Mouse (Mus musculus): ENCODE measurements around the gene Prok2. TPM values are rescaled to one million over a fixed set of nuclear protein-coding genes. Genes with fewer than 3 reads are reported as not detected.

The Prok2 gene
- polyA plus RNA-seq, 1 experiment from 2014 or later, result not detected

DNA sequence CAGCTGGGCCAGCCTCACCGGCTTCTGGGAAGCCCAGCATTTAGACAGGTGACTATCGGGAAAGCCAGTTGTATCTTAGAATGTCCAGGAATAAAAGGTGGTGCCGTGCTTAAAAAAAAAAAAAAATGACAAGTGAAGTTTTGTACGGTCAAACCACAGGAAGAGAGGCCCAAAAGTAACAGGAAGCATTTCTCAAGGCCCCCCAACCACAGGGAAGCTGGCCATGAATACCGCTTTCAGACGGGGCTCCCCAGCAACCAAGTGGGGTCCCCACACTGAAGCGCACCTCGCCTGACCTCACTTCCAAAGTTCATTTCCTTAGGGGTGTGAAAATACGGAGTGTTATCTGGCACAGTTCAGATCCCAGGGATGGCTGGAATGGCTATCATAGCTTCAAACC lies 5.2 kb downstream of the Prok2 start:
- H3K36me3 ChIP-seq (ENCODE audit: control insufficient read depth, insufficient read depth, low read length), result no peaks in the 10 kb centered on the region
- peaks cover 20% of the 10 kb centered on the region for H3K27me3 ChIP-seq (ENCODE audit: control insufficient read depth, insufficient read depth, low read length)
- no peaks in the 10 kb centered on the region for H3K9me3 ChIP-seq (ENCODE audit: control insufficient read depth, low read length)
- ATAC-seq (ENCODE audit: insufficient number of reproducible peaks, insufficient read depth, low FRiP score, low read depth), result no peak
- 70% methylated on average over 9 of the region's 9 CpGs for WGBS
- peaks cover 0 to 5% of the 10 kb centered on the region in 2 experiments; a peak in 2 of 4 replicates for H3K4me1 ChIP-seq (ENCODE audit: control insufficient read depth in 2 of 2, insufficient read depth in 2 of 2, low read length in 2 of 2)
- H3K9ac ChIP-seq (ENCODE audit: low read length), result no peak overlapping the region
- H3K27ac ChIP-seq (replicated peaks in 1 of 2; ENCODE audit: control insufficient read depth in 1 of 2, insufficient read depth in 1 of 2, low read depth in 2 of 2, low read length in 2 of 2), result no peak overlapping the region
- H3K4me3 ChIP-seq (ENCODE audit: control insufficient read depth in 1 of 2, insufficient read depth in 1 of 2, low read depth in 1 of 2, low read length in 2 of 2), result no peak overlapping the region
- H3K4me2 ChIP-seq (ENCODE audit: low read length), result no peak overlapping the region

DNA sequence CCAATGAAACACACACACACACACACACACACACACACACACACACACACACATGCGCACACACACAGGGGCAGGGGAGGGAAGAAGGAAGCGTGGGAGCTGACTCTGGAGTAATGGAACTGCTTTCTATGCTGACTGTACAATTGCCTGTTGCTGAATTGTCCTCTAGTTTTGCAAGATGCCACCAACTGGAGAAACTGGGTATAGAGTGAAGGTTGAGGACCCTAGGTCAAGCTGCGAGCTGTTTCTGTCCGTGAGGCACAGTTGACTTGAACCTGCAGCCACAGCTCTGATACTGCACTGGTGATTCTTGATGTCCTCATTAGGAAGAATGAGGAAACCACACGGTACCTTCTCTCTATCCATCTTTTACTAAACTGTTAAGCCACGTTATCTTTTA lies 10.3 kb downstream of the Prok2 start:
- WGBS, result 63% methylated on average over 6 of the region's 6 CpGs

DNA sequence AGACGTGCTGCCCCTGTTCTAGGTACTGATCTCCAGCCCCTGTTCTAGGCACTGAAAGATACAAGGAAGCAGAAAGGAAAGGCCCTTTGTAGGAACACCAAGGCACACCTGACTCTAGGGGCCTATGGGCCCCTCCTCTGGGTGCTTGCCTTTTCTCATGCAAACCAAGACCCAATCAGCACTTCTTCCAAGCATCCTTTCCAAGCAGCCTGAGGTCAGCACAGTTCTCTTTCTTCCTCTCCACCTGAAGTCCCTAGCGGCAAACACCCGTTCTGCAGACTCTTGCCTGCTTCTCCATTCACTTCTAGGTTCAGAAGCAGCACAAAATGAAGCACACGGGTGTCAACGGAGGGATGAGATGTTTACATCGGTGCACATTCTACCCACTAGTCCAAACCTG lies 11.0 kb downstream of the Prok2 start:
- Histone ChIP-seq H3K4me2 (ENCODE audit: low read length) (no peak overlapping the region), H3K4me1 (ENCODE audit: control insufficient read depth in 2 of 2, insufficient read depth in 2 of 2, low read length in 2 of 2) (no peaks in the 10 kb centered on the region), H3K9me3 (ENCODE audit: control insufficient read depth, low read length) (no peaks in the 10 kb centered on the region), H3K36me3 (ENCODE audit: control insufficient read depth, insufficient read depth, low read length) (no peaks in the 10 kb centered on the region), H3K27ac (replicated peaks in 1 of 2; ENCODE audit: control insufficient read depth in 1 of 2, insufficient read depth in 1 of 2, low read depth in 2 of 2, low read length in 2 of 2) (no peak overlapping the region), H3K27me3 (ENCODE audit: control insufficient read depth, insufficient read depth, low read length) (peaks cover 5% of the 10 kb centered on the region; the same call in 1 of the 2 replicates), H3K4me3 (ENCODE audit: control insufficient read depth in 1 of 2, insufficient read depth in 1 of 2, low read depth in 1 of 2, low read length in 2 of 2) (no peak overlapping the region), H3K9ac (ENCODE audit: low read length) (no peak overlapping the region)
- WGBS, result 49% methylated on average over 6 of the region's 6 CpGs
- ATAC-seq (ENCODE audit: insufficient number of reproducible peaks, insufficient read depth, low FRiP score, low read depth), result no peak

More for the DNA sequence above, 10.3 kb downstream of the Prok2 start:
- Histone ChIP-seq H3K27ac (replicated peaks in 1 of 2; ENCODE audit: control insufficient read depth in 1 of 2, insufficient read depth in 1 of 2, low read depth in 2 of 2, low read length in 2 of 2) (no peak overlapping the region), H3K4me3 (ENCODE audit: control insufficient read depth in 1 of 2, insufficient read depth in 1 of 2, low read depth in 1 of 2, low read length in 2 of 2) (no peak overlapping the region), H3K27me3 (ENCODE audit: control insufficient read depth, insufficient read depth, low read length) (peaks cover 5% of the 10 kb centered on the region; the same call in 1 of the 2 replicates), H3K4me1 (ENCODE audit: control insufficient read depth in 2 of 2, insufficient read depth in 2 of 2, low read length in 2 of 2) (no peaks in the 10 kb centered on the region), H3K4me2 (ENCODE audit: low read length) (no peak overlapping the region), H3K9ac (ENCODE audit: low read length) (no peak overlapping the region), H3K36me3 (ENCODE audit: control insufficient read depth, insufficient read depth, low read length) (no peaks in the 10 kb centered on the region), H3K9me3 (ENCODE audit: control insufficient read depth, low read length) (no peaks in the 10 kb centered on the region)
- ATAC-seq (ENCODE audit: insufficient number of reproducible peaks, insufficient read depth, low FRiP score, low read depth), result no peak

DNA sequence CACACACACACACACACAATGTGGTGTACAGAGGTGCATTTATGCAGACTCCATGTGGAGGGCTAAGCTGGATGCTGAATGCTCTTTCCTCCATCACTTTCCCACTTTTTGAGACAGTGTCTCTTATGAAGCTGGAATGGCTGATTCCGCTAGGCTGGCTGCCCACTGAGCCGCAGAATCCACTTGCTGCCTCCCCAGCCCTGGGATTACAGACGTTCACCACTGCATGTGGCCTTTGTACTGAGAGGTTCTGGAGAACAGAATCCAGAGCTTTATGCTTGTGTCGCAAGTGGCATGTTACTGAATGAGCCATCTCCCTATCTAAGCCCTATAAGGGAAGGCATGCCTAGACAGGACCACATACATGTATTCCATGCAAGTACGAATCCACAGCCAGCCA lies 12.9 kb downstream of the Prok2 start:
- Histone ChIP-seq H3K4me1 (ENCODE audit: control insufficient read depth in 2 of 2, insufficient read depth in 2 of 2, low read length in 2 of 2) (no peaks in the 10 kb centered on the region), H3K4me3 (ENCODE audit: control insufficient read depth in 1 of 2, insufficient read depth in 1 of 2, low read depth in 1 of 2, low read length in 2 of 2) (no peak overlapping the region), H3K27ac (replicated peaks in 1 of 2; ENCODE audit: control insufficient read depth in 1 of 2, insufficient read depth in 1 of 2, low read depth in 2 of 2, low read length in 2 of 2) (no peak overlapping the region), H3K9ac (ENCODE audit: low read length) (no peak overlapping the region), H3K9me3 (ENCODE audit: control insufficient read depth, low read length) (no peaks in the 10 kb centered on the region), H3K36me3 (ENCODE audit: control insufficient read depth, insufficient read depth, low read length) (no peaks in the 10 kb centered on the region), H3K27me3 (ENCODE audit: control insufficient read depth, insufficient read depth, low read length) (peaks cover 11% of the 10 kb centered on the region), H3K4me2 (ENCODE audit: low read length) (no peak overlapping the region)
- no peak for ATAC-seq (ENCODE audit: insufficient number of reproducible peaks, insufficient read depth, low FRiP score, low read depth)
- WGBS, result 82% methylated on average over 5 of the region's 5 CpGs

- no peak overlapping the region for H3K4me3 ChIP-seq (ENCODE audit: control insufficient read depth in 1 of 2, insufficient read depth in 1 of 2, low read depth in 1 of 2, low read length in 2 of 2)
These were observed 14.6 kb downstream of the Prok2 start for GRCm38 (mm10) chr6:99711576-99712101.

GRCm38 (mm10) chr6:99700484-99700883 lies 25.7 kb downstream of the Prok2 start:
- no peak overlapping the region for H3K9ac ChIP-seq (ENCODE audit: low read length)
- H3K4me1 ChIP-seq (ENCODE audit: control insufficient read depth in 2 of 2, insufficient read depth in 2 of 2, low read length in 2 of 2), result no peaks in the 10 kb centered on the region
- H3K27ac ChIP-seq (replicated peaks in 1 of 2; ENCODE audit: control insufficient read depth in 1 of 2, insufficient read depth in 1 of 2, low read depth in 2 of 2, low read length in 2 of 2), result no peak overlapping the region
- H3K27me3 ChIP-seq (ENCODE audit: control insufficient read depth, insufficient read depth, low read length), result peaks cover 26% of the 10 kb centered on the region
- H3K9me3 ChIP-seq (ENCODE audit: control insufficient read depth, low read length), result no peaks in the 10 kb centered on the region
- no peaks in the 10 kb centered on the region for H3K36me3 ChIP-seq (ENCODE audit: control insufficient read depth, insufficient read depth, low read length)
- ATAC-seq (ENCODE audit: insufficient number of reproducible peaks, insufficient read depth, low FRiP score, low read depth), result no peak
- H3K4me2 ChIP-seq (ENCODE audit: low read length), result no peak overlapping the region
- H3K4me3 ChIP-seq (ENCODE audit: control insufficient read depth in 1 of 2, insufficient read depth in 1 of 2, low read depth in 1 of 2, low read length in 2 of 2), result no peak overlapping the region
- WGBS, result 69% methylated on average over 3 of the region's 3 CpGs

More at GRCm38 (mm10) chr6:99711576-99712101, 14.6 kb downstream of the Prok2 start:
- H3K36me3 ChIP-seq (ENCODE audit: control insufficient read depth, insufficient read depth, low read length), result no peaks in the 10 kb centered on the region
- H3K27ac ChIP-seq (replicated peaks in 1 of 2; ENCODE audit: control insufficient read depth in 1 of 2, insufficient read depth in 1 of 2, low read depth in 2 of 2, low read length in 2 of 2), result no peak overlapping the region
- H3K27me3 ChIP-seq (ENCODE audit: control insufficient read depth, insufficient read depth, low read length), result peaks cover 11% of the 10 kb centered on the region
- no peaks in the 10 kb centered on the region for H3K9me3 ChIP-seq (ENCODE audit: control insufficient read depth, low read length)
- no peak for ATAC-seq (ENCODE audit: insufficient number of reproducible peaks, insufficient read depth, low FRiP score, low read depth)
- no peak overlapping the region for H3K9ac ChIP-seq (ENCODE audit: low read length)
- H3K4me1 ChIP-seq (ENCODE audit: control insufficient read depth in 2 of 2, insufficient read depth in 2 of 2, low read length in 2 of 2), result no peaks in the 10 kb centered on the region
- 57% methylated on average over 11 of the region's 11 CpGs for WGBS
- no peak overlapping the region for H3K4me2 ChIP-seq (ENCODE audit: low read length)

DNA sequence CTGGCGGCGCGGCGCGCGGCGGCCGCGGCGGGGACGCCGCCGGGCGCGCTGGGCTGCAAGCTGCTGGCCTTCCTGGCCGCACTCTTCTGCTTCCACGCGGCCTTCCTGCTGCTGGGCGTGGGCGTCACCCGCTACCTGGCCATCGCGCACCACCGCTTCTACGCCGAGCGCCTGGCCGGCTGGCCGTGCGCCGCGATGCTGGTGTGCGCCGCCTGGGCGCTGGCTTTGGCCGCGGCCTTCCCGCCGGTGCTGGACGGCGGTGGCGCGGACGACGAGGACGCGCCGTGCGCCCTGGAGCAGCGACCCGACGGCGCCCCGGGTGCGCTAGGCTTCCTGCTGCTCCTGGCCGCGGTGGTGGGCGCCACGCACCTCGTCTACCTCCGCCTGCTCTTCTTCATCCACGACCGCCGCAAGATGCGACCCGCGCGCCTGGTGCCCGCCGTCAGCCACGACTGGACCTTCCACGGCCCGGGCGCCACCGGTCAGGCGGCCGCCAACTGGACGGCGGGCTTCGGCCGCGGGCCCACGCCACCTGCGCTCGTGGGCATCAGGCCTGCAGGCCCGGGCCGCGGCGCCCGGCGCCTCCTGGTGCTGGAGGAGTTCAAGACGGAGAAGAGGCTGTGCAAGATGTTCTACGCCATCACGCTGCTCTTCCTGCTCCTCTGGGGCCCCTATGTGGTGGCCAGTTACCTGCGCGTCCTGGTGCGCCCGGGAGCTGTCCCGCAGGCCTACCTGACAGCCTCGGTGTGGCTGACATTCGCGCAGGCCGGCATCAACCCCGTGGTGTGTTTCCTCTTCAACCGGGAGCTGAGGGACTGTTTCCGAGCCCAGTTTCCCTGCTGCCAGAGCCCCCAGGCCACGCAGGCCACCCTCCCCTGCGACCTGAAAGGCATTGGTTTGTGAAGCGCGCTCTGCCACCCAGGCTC lies 33.0 kb downstream of the Prok2 start:
- 1% methylated on average over 109 of the region's 110 CpGs for WGBS
- H3K27me3 ChIP-seq (ENCODE audit: control insufficient read depth, insufficient read depth, low read length), result peaks cover 83% of the 10 kb centered on the region
- no peak overlapping the region for H3K27ac ChIP-seq (replicated peaks in 1 of 2; ENCODE audit: control insufficient read depth in 1 of 2, insufficient read depth in 1 of 2, low read depth in 2 of 2, low read length in 2 of 2)

More for the DNA sequence above, 33.0 kb downstream of the Prok2 start:
- H3K4me1 ChIP-seq (ENCODE audit: control insufficient read depth in 2 of 2, insufficient read depth in 2 of 2, low read length in 2 of 2), result peaks cover 5% of the 10 kb centered on the region in 2 experiments; a peak in 2 of 4 replicates
- H3K9ac ChIP-seq (ENCODE audit: low read length), result peak overlapping the region; percentile 74
- no peaks in the 10 kb centered on the region for H3K36me3 ChIP-seq (ENCODE audit: control insufficient read depth, insufficient read depth, low read length)
- peak overlapping the region; percentile 93 for H3K4me2 ChIP-seq (ENCODE audit: low read length)
- ATAC-seq (ENCODE audit: insufficient number of reproducible peaks, insufficient read depth, low FRiP score, low read depth), result no peak
- peak overlapping the region; percentile 79 to 81 for H3K4me3 ChIP-seq (ENCODE audit: control insufficient read depth in 1 of 2, insufficient read depth in 1 of 2, low read depth in 1 of 2, low read length in 2 of 2)
- 0 out of 2 replicates have a peak, but pooled peaks cover 2% of the 10 kb centered on the region for H3K9me3 ChIP-seq (ENCODE audit: control insufficient read depth, low read length)
